Mouse (Mus musculus): Measurements from ENCODE around the gene Glb1.

GRCm38 (mm10) chr9:114487481-114488258, 86.8 kb downstream of the Glb1 start:
- TF ChIP-seq POLR2A (IDR thresholded peaks at IDR 0.05; ENCODE audit: borderline replicate concordance, insufficient read depth, low read length) (no peak), CTCF (IDR thresholded peaks at IDR 0.05; ENCODE audit: borderline replicate concordance, insufficient read depth, low read depth, low read length) (no peak)
